Mouse (Mus musculus) stomach, postnatal 0 days (tissue): Measurements from ENCODE around the gene Gas2.
A peak's percentile ranks its signal among the peaks of the same experiment; 100 is the strongest.

Experiments used
- CTCF ChIP-seq: IDR thresholded peaks from 2 replicates; pipeline ENCODE4 v1.5.1; 2016; ENCODE audit warnings: antibody characterized with exemption, low read depth, mild to moderate bottlenecking, moderate library complexity
- EP300 ChIP-seq: optimal IDR thresholded peaks from 2 replicates; pipeline ENCODE3; 2016; ENCODE audit warnings: antibody characterized with exemption

DNA sequence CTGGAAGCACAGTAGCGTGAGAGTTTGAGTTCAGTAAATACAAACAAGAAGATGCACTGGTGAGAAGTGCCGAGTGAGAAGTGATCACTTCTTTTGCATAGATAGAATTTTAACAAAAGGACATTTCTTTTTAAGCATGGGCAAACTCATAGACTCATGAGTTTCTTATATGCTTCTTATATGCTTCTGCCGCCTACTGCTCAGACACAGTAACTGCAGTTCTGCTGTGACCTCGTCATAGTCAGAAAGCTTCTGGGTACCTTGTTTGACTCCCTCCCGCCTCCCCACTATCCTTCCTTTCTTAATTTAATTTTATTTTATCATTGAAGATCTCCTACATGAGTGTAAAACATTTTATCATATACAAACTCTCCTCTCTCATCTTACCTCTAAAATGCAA lies 117.5 kb downstream of the Gas2 start:
- TF ChIP-seq CTCF = peak; percentile 70
- TF ChIP-seq EP300 = no peak
